Mouse (Mus musculus) layer of hippocampus, adult 2 months (tissue): ENCODE measurements around the gene Vwa3b. TPM values are rescaled to one million over a fixed set of nuclear protein-coding genes. Genes with fewer than 3 reads are reported as not detected.
A peak's percentile ranks its signal among the peaks of the same experiment; 100 is the strongest.

Source experiments
- DNase-seq, 2 experiments: peaks; one replicate each; pipeline ENCODE4 v3.0.0; 2022; ENCODE audit warnings: low spot score in 2 of 2
- H3K27ac ChIP-seq: fragments of 200-600 bp; 2 replicates; pipeline ENCODE4 v1.8.1; 2022
- H3K4me3 ChIP-seq: fragments of 200-600 bp; 2 replicates; pipeline ENCODE4 v1.8.1; 2022; ENCODE audit warnings: mild to moderate bottlenecking
- CTCF ChIP-seq: fragments of 200-600 bp; conservative IDR thresholded peaks from 2 replicates; pipeline ENCODE4 v1.8.1; 2022; ENCODE audit warnings: antibody characterized with exemption, mild to moderate bottlenecking, moderate library complexity
- total RNA-seq, 2 experiments: library from RNA; stranded (reverse); gene quantifications; 2 replicates each; pipeline ENCODE4 v1.2.3; 2021

Vwa3b gene
- total RNA-seq, 2 experiments from 2014 or later = 21.0 to 21.9 TPM

- no peak overlapping the region for H3K4me3 ChIP-seq
- DNase-seq = no peak
- no peak overlapping the region for H3K27ac ChIP-seq
- TF ChIP-seq CTCF = no peak
Observed at GRCm38 (mm10) chr1:37053691-37054090, 27.3 kb downstream of the Vwa3b start.

GRCm38 (mm10) chr1:37056831-37057561 is 30.6 kb downstream of the Vwa3b start:
- TF ChIP-seq CTCF = no peak

DNA sequence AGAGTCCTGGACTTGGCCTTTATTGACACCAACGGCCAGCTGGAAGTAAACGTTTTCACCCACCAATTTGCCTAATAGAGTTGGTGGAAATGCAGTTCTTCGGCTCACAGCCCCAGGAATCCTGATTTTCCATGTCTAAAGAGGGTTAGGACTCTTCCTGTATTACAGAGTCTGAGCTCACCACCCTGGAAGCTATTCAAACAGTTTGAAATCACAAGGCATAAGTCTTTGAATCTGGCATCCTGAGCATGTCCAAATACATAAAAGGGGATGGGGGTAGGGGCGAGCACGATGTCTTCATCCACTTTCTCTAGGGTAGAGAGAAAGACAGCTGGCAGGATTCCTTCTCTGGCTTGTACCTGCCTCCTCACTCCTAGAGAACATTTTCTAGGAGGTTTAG is 34.5 kb downstream of the Vwa3b start:
- Histone ChIP-seq H3K27ac (no peak overlapping the region), H3K4me3 (no peak overlapping the region)
- no peak for DNase-seq
- TF ChIP-seq CTCF = no peak

More at GRCm38 (mm10) chr1:37056831-37057561, 30.6 kb downstream of the Vwa3b start:
- no peak overlapping the region for H3K4me3 ChIP-seq
- no peak overlapping the region for H3K27ac ChIP-seq
- no peak for DNase-seq

DNA sequence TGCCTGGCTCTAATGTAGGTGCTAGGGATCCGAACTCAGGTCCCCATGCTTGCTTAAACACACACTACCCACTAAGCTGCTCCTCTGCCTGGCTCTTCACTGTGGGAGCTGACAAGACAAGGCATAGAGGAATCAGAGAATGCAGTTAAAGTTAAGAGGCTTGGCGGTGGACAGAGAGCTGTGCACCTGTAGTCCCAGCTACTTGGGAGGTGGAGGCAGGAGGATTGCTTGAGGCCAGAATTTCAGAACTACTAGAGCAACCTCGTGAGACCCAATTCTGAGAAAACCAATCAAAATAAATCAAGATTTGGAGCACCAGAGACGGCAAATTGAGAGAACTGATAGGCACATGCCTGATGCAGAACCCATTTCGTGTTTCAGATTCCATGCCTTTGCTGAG is 36.7 kb downstream of the Vwa3b start:
- no peak for DNase-seq
- Histone ChIP-seq H3K4me3 (no peak overlapping the region), H3K27ac (no peak overlapping the region)
- no peak for TF ChIP-seq CTCF

DNA sequence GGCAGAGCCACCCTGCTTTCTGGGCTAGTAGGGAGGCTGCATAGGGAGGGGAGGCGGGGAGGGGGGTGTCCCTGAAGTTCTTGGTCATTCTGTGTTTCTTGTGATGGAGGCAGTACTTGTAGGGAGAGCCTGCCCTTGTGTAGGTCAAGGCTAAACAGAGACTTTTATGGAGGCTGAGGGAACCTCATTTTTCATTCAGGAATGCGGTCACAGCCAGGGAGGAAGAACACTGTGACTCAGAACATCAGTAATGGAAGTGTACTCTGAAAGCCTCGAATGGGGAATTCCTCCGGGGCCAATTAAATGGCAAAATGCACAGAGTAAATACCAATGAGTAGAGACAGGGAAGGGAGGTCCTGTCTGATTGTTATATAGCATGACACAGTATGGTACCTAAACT is 37.4 kb downstream of the Vwa3b start:
- TF ChIP-seq CTCF = no peak
- DNase-seq = no peak
- Histone ChIP-seq H3K27ac (no peak overlapping the region), H3K4me3 (no peak overlapping the region)

GRCm38 (mm10) chr1:37065658-37066412 is 39.4 kb downstream of the Vwa3b start:
- Histone ChIP-seq H3K4me3 (no peak overlapping the region), H3K27ac (no peak overlapping the region; the same call in 1 of the 2 replicates)
- TF ChIP-seq CTCF = no peak
- peak in 1 of 2 experiments; percentile 30 for DNase-seq

- Histone ChIP-seq H3K4me3 (no peak overlapping the region), H3K27ac (no peak overlapping the region)
- no peak for DNase-seq
- TF ChIP-seq CTCF = no peak
Observed at GRCm38 (mm10) chr1:37075759-37076158, 49.4 kb downstream of the Vwa3b start.

DNA sequence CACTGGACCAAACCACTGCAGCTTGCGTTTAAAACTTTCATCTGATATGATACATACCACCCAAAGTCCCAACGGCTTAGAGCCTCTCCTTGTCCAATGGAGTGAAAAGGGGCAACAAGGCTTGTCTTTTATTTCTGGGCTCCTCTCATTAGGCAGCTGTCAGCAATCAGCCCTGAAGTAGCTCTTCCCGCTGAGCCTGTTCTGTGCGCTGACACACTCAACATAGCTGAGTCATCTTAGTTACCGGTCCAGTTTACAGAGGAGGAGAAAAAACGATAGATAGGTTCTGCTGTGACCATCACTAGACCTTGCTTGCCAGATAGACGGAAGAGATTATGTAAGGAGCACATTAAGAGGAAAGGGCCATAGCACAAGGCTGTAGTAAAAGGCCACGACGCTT is 50.9 kb downstream of the Vwa3b start:
- TF ChIP-seq CTCF = no peak
- Histone ChIP-seq H3K27ac (peak overlapping the region; percentile 83), H3K4me3 (no peak overlapping the region)
- no peak for DNase-seq

GRCm38 (mm10) chr1:37077955-37078549 is 51.7 kb downstream of the Vwa3b start:
- TF ChIP-seq CTCF = no peak
- peak; percentile 52 to 59 for DNase-seq
- Histone ChIP-seq H3K27ac (peak overlapping the region; percentile 83), H3K4me3 (peak overlapping the region; percentile 13; the same call in 1 of the 2 replicates)

GRCm38 (mm10) chr1:37080442-37080841 is 54.0 kb downstream of the Vwa3b start:
- no peak for TF ChIP-seq CTCF
- DNase-seq = no peak
- Histone ChIP-seq H3K27ac (no peak overlapping the region), H3K4me3 (no peak overlapping the region)

- H3K4me3 ChIP-seq = no peak overlapping the region
- DNase-seq = no peak
- no peak for TF ChIP-seq CTCF
- H3K27ac ChIP-seq = no peak overlapping the region
Observed at GRCm38 (mm10) chr1:37081376-37082214, 55.2 kb downstream of the Vwa3b start.

DNA sequence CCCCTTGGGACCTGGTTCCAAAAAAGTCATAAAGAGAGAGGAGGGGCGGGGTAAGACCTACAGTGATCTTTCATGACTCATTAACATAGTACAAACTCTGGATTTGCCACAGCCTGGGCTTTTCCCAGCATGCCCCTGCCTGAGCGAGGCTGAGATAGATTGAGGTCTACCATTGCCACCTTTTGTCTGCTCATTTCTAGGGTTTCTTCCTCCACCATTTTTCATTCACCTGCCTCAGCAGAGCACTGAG is 55.7 kb downstream of the Vwa3b start:
- TF ChIP-seq CTCF = no peak
- Histone ChIP-seq H3K27ac (no peak overlapping the region), H3K4me3 (no peak overlapping the region)
- no peak for DNase-seq

DNA sequence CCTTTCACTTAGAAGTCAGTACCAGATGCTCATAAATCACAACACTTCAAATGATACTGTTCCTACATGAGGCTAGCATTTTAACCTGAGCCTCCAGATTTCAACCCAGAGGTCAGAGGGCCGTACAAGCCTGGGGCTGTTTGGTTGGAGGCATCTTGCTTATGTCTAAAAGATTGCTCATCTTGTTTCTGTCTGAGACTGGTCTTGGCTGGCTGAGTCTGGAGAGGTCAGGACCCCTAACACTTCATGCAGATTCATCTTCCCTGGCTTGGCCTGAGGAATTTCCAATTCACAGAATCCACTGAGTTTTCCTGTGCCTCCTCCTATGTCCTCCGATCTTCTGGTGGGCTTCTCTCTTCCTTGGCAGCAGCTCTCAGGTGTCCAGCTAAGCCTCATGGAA is 57.7 kb downstream of the Vwa3b start:
- H3K27ac ChIP-seq = no peak overlapping the region
- no peak for DNase-seq
- no peak overlapping the region for H3K4me3 ChIP-seq
- TF ChIP-seq CTCF = no peak
